Mouse (Mus musculus) gastrocnemius, postnatal 4 days (tissue): ENCODE measurements around the gene Psenen. TPM values are rescaled to one million over a fixed set of nuclear protein-coding genes. Genes with fewer than 3 reads are reported as not detected.

ENCODE experiments used
- DNase-seq, 2 experiments: peaks; one replicate each; pipeline ENCODE4 v3.0.0; 2021 to 2022; ENCODE audit warnings: low spot score in 2 of 2, mixed read lengths in 2 of 2
- microRNA-seq: library from miRNA; unstranded; fragments of <30 nt; microRNA quantifications from one replicate; pipeline ENCODE4 v1.2.0, GENCODE M21; 2021
- total RNA-seq, 2 experiments: library from RNA; stranded (reverse); gene quantifications; 2 replicates each; pipeline ENCODE4 v1.2.3; 2021

Gene Psenen
- total RNA-seq, 2 experiments from 2014 or later = 87.0 to 103 TPM

- DNase-seq = no peak
Measured at GRCm38 (mm10) chr7:30520396-30520795, 43.0 kb downstream of the Psenen start.

- DNase-seq = no peak
Measured at GRCm38 (mm10) chr7:30518325-30518724, 45.1 kb downstream of the Psenen start.

GRCm38 (mm10) chr7:30515003-30515760 is 48.2 kb downstream of the Psenen start:
- no peak for DNase-seq

Small RNA genes lying within 50 kb of the gene (microRNA-seq; reads per million reads assigned to microRNA genes)
- gene Gm38670 (not detected), gene Mir3569 (not detected)

Other genes with a start within 250 kb of the Psenen start
- gene Syne4, start 248.8 kb downstream of the Psenen start, total RNA-seq = 1 to 10 TPM; 2.5 to 3.8 TPM
- 1 to 10 TPM; 1.2 to 1.4 TPM for gene E130208F15Rik, start 241.9 kb downstream of the Psenen start, total RNA-seq
- gene Sdhaf1, start 239.7 kb downstream of the Psenen start, total RNA-seq = 10 to 100 TPM; 12.0 to 13.2 TPM
- 1 to 10 TPM; 3.3 to 3.8 TPM for gene Lrfn3, start 200.9 kb downstream of the Psenen start, total RNA-seq
- 10 to 100 TPM; 24.9 to 33.3 TPM for gene Tyrobp, start 149.9 kb downstream of the Psenen start, total RNA-seq
- gene Hcst, start 143.8 kb downstream of the Psenen start, total RNA-seq = under 1 TPM in 1 of 2 experiments, not detected in 1; 0.74 TPM
- under 1 TPM; 0.56 to 0.67 TPM for gene Nfkbid, start 141.9 kb downstream of the Psenen start, total RNA-seq
- gene Aplp1, start 118.1 kb downstream of the Psenen start, total RNA-seq = 1 to 10 TPM; 3.5 to 4.2 TPM
- under 1 TPM; 0.39 to 0.93 TPM for gene Kirrel2, start 105.9 kb downstream of the Psenen start, total RNA-seq
- gene Nphs1, start 105.3 kb downstream of the Psenen start, total RNA-seq = not detected
- gene Prodh2, start 70.0 kb downstream of the Psenen start, total RNA-seq = under 1 TPM in 1 of 2 experiments, not detected in 1; 0.44 TPM
- gene Arhgap33, start 28.6 kb downstream of the Psenen start, total RNA-seq = 1 to 10 TPM; 9.6 to 9.8 TPM
- gene Hspb6, start 11.4 kb downstream of the Psenen start, total RNA-seq = 100 to 1,000 TPM; 182 to 186 TPM
- gene Proser3, start 11.3 kb downstream of the Psenen start, total RNA-seq = 10 to 100 TPM; 10.1 to 10.4 TPM
- gene Lin37, start 3.8 kb downstream of the Psenen start, total RNA-seq = 10 to 100 TPM; 17.3 to 18.6 TPM
- gene U2af1l4, start 326 bp downstream of the Psenen start, total RNA-seq = 10 to 100 TPM; 55.6 to 62.4 TPM
- gene Gm49396, start 283 bp downstream of the Psenen start, total RNA-seq = 1 to 10 TPM; 2.6 to 2.9 TPM
- 1 to 10 TPM; 1.5 to 1.7 TPM for gene Igflr1, start 1.8 kb upstream of the Psenen start, total RNA-seq
- gene Kmt2b, start 25.1 kb upstream of the Psenen start, total RNA-seq = 10 to 100 TPM; 34.0 to 34.2 TPM
- not detected for gene Zbtb32, start 35.3 kb upstream of the Psenen start, total RNA-seq
- under 1 TPM; 0.32 to 0.67 TPM for gene Upk1a, start 49.2 kb upstream of the Psenen start, total RNA-seq
- gene Cox6b1, start 62.5 kb upstream of the Psenen start, total RNA-seq = 1,000 to 10,000 TPM; 1,025 to 1,032 TPM
- gene Etv2, start 72.2 kb upstream of the Psenen start, total RNA-seq = not detected
- gene Rbm42, start 86.7 kb upstream of the Psenen start, total RNA-seq = 10 to 100 TPM; 54.6 to 56.2 TPM
- gene Haus5, start 101.4 kb upstream of the Psenen start, total RNA-seq = 10 to 100 TPM in 1 of 2 experiments, 1 to 10 TPM in 1; 7.1 to 10.4 TPM
- gene Pmis2, start 108.0 kb upstream of the Psenen start, total RNA-seq = not detected
- gene 2200002J24Rik, start 135.3 kb upstream of the Psenen start, total RNA-seq = not detected
- not detected for gene Atp4a, start 148.6 kb upstream of the Psenen start, total RNA-seq
- gene Tmem147, start 165.9 kb upstream of the Psenen start, total RNA-seq = 100 to 1,000 TPM; 144 to 145 TPM
- not detected for gene Gapdhs, start 180.1 kb upstream of the Psenen start, total RNA-seq
- 1 to 10 TPM; 4.1 to 4.6 TPM for gene Sbsn, start 187.8 kb upstream of the Psenen start, total RNA-seq
- gene Dmkn, start 200.1 kb upstream of the Psenen start, total RNA-seq = 1 to 10 TPM in 1 of 2 experiments, under 1 TPM in 1; 0.86 to 1.2 TPM
- gene Krtdap, start 224.3 kb upstream of the Psenen start, total RNA-seq = 10 to 100 TPM; 13.2 to 13.9 TPM